Mouse (Mus musculus) layer of hippocampus, adult 9-11 months (tissue): Measurements from ENCODE around the gene Nfic.
"Not testable (repeated sequence)": the region's sequence is repeated elsewhere in the genome, so short reads cannot be mapped to it uniquely, and the experiment has no call there.

Experiments
- DNase-seq: peaks from one replicate; pipeline ENCODE4 v3.0.0; 2022

The Nfic gene

GRCm38 (mm10) chr10:81458267-81458666, 2.8 kb upstream of the Nfic start:
- DNase-seq: no peak

- no peak for DNase-seq
These were observed 2.2 kb upstream of the Nfic start for GRCm38 (mm10) chr10:81457624-81458023.

GRCm38 (mm10) chr10:81456983-81457563, 1.6 kb upstream of the Nfic start:
- no peak for DNase-seq

GRCm38 (mm10) chr10:81454106-81454505, 1.3 kb downstream of the Nfic start:
- no peak for DNase-seq

GRCm38 (mm10) chr10:81452947-81453288, 2.5 kb downstream of the Nfic start:
- no peak for DNase-seq

- no peak for DNase-seq
These were observed 3.0 kb downstream of the Nfic start for GRCm38 (mm10) chr10:81452237-81452946.

- DNase-seq: no peak
These were observed 4.1 kb downstream of the Nfic start for GRCm38 (mm10) chr10:81451365-81451745.

- DNase-seq: no peak
These were observed 4.6 kb downstream of the Nfic start for GRCm38 (mm10) chr10:81450641-81451364.

- peak; percentile 72 for DNase-seq
These were observed 5.3 kb downstream of the Nfic start for GRCm38 (mm10) chr10:81450140-81450539.

GRCm38 (mm10) chr10:81445516-81445915, 9.9 kb downstream of the Nfic start:
- DNase-seq: not testable (repeated sequence)

GRCm38 (mm10) chr10:81441019-81441418, 14.4 kb downstream of the Nfic start:
- no peak for DNase-seq

- peak; percentile 87 for DNase-seq
These were observed 20.0 kb downstream of the Nfic start for GRCm38 (mm10) chr10:81435436-81435835.

- no peak for DNase-seq
These were observed 20.8 kb downstream of the Nfic start for GRCm38 (mm10) chr10:81434361-81435263.

GRCm38 (mm10) chr10:81433541-81434289, 21.7 kb downstream of the Nfic start:
- DNase-seq: peak; percentile 59

- peak; percentile 97 for DNase-seq
These were observed 22.6 kb downstream of the Nfic start for GRCm38 (mm10) chr10:81432868-81433262.

- no peak for DNase-seq
These were observed 23.1 kb downstream of the Nfic start for GRCm38 (mm10) chr10:81432169-81432867.

GRCm38 (mm10) chr10:81431526-81432168, 23.8 kb downstream of the Nfic start:
- peak; percentile 80 for DNase-seq

- peak; percentile 79 for DNase-seq
These were observed 24.5 kb downstream of the Nfic start for GRCm38 (mm10) chr10:81430831-81431525.

GRCm38 (mm10) chr10:81430141-81430830, 25.1 kb downstream of the Nfic start:
- peak; percentile 76 for DNase-seq

- DNase-seq: peak; percentile 88
These were observed 25.8 kb downstream of the Nfic start for GRCm38 (mm10) chr10:81429605-81430061.
